Mouse (Mus musculus) forelimb bud, embryonic 11.5 days (tissue): ENCODE measurements around the gene Fam72a.
"Not testable (repeated sequence)": the region's sequence is repeated elsewhere in the genome, so short reads cannot be mapped to it uniquely, and the experiment has no call there.

Source experiments
- DNase-seq: peaks from one replicate; pipeline ENCODE4 v3.0.0-alpha.2; 2012; ENCODE audit warnings: low read depth, low spot score

Fam72a gene

GRCm38 (mm10) chr1:131526371-131527270 is 1.1 kb upstream of the Fam72a start:
- DNase-seq = peak; percentile 48

DNA sequence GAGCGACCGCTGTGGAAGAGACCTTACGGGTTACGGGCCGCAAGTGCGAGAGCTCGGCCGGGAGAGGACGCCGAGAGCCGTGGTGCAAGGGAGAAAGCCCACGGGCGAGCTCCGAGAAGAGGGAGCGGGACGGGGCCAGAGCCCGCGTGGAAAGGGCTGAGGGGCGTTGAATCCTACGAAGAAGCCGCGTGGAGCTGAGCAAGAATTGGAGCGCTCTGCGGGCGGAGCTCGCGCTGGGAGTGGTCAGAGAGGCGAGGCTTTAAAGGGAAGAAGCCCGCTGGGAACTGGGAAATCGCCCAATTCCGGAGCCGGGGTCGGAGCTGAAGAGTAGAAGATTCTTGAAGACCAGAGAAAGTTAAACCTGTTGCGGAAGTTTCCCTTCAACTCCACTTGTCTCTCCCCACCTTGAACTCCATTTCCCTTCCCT is 391 bp downstream of the Fam72a start:
- DNase-seq = peak; percentile 51

DNA sequence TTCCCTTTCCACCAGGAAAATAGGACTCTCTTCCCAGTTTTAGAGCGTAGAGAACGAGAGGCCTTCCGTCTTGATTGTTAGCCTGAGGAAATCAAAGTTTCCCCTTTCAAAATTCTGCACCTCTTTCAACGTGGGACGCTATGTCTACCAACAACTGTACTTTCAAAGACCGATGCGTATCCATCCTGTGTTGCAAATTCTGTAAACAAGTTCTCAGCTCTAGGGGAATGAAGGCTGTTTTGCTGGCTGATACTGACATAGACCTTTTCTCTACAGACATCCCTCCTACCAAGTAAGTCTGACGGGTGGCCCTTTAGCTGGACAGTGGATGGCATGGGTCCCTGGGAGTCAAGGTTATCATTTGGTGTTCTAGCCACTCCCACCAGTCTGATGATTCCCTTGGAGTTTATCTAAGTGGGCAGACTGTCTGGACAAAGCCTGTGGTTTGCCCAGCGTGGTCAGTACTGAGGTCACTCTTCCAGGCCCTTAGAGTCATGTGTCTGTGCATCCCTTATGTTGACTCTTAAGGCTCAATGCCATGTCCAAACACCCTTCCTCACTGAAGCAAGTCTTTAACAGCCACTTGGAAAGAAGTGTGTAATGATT is 961 bp downstream of the Fam72a start:
- DNase-seq = no peak

DNA sequence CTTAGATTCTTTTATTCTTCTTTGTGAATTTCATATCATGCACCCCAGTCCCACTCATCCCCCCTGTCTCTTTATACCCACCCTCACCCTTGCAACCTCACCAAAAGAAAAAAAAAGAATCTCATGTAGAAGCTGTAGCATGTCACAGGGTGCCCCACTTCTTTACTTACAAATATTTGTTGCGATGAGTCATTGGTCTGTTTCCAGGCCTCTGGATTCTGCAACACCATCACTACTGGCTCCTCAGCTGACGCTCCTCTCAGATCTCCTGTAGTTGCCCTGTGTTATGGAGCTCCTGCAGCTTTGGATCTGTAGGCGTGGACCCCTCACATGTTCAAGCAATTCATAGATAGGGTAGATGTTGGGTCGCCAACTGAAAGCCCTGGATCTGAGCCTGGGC is 12.1 kb downstream of the Fam72a start:
- DNase-seq = no peak

GRCm38 (mm10) chr1:131540795-131541194 is 13.1 kb downstream of the Fam72a start:
- DNase-seq = no peak

DNA sequence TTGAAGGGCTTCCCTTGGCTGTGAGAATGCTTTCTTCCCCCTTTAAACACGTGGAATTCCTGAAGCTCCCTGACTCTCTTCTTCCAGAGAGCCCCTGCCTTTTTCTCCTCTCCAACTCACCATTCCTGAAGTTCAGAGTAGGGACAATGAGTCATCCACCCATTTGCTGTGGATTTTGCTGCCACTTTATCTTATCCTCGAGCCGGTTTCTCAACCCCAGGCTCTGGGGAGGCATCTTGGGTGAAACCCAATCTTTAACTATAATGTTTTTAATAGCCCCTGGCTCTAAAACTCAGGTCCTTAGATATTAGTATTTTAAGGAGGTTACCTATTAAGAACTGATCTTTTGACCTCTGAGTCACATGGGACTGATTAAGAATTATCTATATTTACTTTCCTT is 13.7 kb downstream of the Fam72a start:
- DNase-seq = no peak

GRCm38 (mm10) chr1:131541903-131542302 is 14.2 kb downstream of the Fam72a start:
- DNase-seq = no peak

DNA sequence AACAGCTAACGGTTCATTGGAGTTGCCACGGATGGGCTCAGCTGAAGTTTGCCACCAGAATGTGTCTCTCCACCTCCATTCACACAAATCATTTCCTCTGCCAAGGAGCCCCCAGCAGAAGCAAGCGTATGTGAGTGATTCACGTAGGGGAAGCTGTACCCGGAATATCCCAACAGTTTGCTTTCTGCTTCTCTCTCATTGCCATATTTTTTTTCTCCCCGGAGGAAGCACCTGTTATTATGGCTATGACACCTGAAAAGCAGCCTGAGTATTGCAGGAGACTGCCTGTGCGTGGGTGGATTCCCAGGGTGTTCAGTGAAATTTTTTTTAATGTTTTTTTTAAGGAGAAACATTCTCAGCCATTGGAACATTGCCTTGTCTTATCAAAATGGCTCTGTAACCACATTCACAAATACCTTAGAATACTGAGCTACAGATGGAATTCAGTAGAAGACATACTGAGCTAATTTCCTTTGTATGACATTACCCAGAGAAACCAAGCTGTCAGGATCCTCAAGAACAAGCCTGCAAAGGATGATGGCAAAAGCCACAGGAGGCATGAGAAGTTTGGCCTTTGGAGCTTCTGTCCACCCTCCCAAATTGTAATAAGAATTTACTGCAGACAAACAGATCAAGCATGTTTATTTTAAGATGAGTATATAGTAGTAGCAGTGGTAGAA is 16.3 kb downstream of the Fam72a start:
- no peak for DNase-seq

DNA sequence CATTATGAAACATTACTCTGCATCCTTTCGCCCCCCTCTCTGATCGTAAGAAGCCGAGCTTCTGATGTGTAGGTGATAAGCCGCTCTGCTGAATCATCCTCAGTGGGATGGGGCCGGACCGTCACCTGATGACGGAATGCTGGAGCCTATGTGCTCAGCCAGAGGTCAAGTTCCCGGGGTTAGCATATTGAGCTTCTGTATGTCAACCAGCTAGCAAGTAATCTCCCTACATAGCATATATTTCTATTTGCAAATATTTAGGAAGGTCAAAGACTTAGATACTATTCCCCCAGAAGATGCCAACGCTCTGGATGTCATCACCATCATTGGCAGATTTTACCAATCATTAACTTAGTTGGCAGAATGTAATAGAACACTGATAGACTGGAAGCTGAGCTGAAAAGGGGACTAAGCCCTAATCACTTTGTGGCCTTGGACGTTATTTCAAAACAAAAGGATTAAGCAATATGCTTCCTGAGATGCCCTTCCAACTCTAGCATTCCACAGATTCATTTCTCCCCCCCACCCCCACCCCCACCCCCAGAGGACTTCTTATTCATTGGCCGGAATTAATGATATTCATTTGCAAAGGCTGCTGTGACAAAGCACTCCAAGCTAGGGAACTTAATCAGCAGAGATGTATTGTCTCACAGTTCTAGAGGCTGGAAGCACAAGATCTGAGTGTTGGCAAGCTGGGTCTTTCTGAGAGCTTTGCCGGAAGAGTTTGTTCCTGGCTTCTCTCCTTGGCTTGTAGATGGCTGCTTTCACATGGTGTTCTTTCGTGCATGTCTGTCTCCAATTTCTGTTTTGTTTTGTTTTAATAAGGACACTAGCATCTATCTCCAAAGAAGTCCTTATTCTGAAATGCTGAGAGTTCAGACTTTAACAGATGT is 19.3 kb downstream of the Fam72a start:
- no peak for DNase-seq

- peak; percentile 39 for DNase-seq
Measured at GRCm38 (mm10) chr1:131548494-131549365, 21.0 kb downstream of the Fam72a start.

DNA sequence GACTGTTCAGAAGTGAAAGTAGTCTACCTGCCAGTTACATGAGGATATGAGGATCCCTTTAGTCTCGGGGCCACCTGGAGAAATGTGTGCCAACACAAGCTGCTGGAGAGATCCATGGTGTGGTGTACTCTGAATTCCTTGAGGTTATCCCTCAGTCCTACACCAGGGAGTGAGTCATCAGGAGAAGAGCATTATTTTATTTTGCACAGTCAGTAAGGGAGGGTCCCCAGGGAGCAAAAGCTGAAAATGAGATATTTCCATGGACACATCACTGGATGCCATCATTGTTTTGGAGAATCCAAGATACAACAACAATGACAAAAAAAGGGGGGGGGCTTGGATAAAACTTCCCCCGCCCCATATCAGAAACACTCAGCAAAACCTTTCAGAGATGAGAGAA is 24.3 kb downstream of the Fam72a start:
- DNase-seq = no peak

GRCm38 (mm10) chr1:131553428-131553827 is 25.7 kb downstream of the Fam72a start:
- no peak for DNase-seq

DNA sequence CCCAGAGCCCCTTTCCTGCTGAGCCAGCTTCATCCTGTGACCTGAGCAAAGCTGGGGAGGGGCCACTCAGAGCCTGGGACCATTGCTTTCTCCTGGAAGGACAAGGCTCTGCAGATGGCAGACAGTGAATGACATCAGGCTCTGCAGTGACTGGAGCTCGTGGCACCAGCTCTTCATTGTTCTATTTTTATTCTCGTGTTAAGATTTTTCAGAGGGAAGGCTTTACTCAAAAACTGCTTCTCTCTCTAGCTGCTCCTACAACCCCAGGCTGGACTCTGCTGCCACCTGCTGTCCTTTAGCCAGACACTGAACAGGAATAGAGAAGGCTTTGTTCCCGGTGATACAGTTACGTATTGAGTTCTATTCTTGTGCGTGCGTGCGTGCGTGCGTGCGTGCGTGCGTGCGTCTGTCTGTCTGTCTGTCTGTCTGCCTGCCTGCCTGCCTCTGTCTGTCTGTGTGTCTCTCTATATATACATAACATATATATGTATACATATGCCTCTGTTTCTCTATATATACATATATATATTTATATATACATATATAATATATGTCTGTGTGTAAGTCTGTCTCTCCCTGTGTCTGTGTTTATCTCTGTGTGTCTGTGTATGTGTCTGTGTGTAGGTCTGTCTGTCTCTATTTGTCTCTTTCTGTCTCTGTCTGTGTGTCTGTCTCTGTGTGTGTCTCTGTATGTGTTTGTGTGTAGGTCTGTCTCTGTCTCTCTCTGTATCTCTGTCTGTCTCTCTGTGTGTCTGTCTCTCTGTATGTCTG is 27.5 kb downstream of the Fam72a start:
- DNase-seq = peak; percentile 87

- no peak for DNase-seq
Measured at GRCm38 (mm10) chr1:131560500-131560899, 32.8 kb downstream of the Fam72a start.

GRCm38 (mm10) chr1:131562081-131562480 is 34.4 kb downstream of the Fam72a start:
- no peak for DNase-seq

GRCm38 (mm10) chr1:131566056-131566455 is 38.4 kb downstream of the Fam72a start:
- DNase-seq = not testable (repeated sequence)

DNA sequence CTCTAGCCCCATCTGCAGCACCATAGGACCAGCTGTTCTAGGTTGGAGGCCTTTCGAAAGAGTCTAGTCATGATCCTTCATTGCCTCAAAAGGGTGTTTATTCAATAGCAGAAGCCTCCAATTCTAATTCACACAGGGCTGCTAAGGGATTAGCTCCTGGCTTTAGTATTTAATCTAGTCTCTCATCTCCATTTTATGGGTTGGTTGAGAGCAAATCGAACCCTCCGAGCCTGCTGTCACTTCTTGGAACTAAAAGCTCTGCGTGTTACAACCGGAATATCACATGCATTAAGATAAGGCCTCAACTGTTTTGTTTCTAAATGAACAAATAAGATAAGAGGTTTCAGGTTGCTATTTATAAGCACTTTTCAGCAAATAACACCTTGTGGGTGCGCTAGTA is 42.0 kb downstream of the Fam72a start:
- DNase-seq = no peak

DNA sequence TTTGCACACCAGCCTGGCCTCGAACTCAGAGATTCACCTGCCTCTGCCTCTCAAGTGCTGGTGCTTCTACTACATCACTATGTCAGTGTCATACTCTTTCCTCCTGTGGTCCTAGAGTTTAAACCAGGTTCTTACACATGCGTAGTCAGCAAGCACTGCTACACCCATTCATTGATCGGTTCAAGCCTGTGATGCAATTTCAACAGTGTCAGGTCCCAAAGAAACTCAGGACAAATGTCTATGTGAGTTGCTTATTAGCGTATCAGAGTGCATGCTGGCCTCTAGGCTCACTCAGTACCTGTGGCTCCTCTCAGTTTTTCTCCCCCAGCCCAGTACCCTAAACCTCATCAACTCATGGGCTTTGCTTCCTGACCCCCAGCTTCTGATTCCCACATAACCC is 42.7 kb downstream of the Fam72a start:
- DNase-seq = no peak

DNA sequence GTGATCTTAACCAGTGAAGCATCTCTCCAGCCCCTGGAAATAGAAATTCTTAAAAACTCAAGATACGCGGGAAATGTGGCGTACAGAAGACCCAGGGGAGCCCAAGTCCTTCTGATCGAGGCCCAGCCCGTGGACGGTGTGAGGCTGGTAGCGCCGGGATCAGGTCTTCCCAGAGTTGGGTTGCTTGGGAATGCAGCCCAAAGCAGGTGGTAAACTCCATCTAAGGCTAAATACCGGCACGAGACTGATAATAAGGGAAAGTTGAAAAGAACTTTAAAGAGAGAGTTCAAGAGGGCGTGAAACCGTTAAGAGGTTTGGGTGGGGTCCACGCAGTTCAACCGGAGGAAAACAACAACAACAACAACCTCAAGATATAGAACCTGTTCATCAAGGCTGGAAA is 46.0 kb downstream of the Fam72a start:
- peak; percentile 89 for DNase-seq
